Mouse (Mus musculus) CH12.LX (cell line): ENCODE measurements around the gene Agap3. TPM values are rescaled to one million over a fixed set of nuclear protein-coding genes. Genes with fewer than 3 reads are reported as not detected.

Experiments used
- DNase-seq: peaks from one replicate; pipeline ENCODE4 v3.0.0-alpha.2; 2013; ENCODE audit errors: extremely low read depth
- H3K27ac ChIP-seq: 2 replicates; pipeline ENCODE4 v1.5.1; 2012; ENCODE audit warnings: low read depth, mild to moderate bottlenecking, control low read depth, moderate library complexity; ENCODE audit not compliant: insufficient read depth
- H3K27me3 ChIP-seq: replicated peaks from 2 replicates; pipeline ENCODE3; 2012; ENCODE audit warnings: inconsistent platforms
- H3K36me3 ChIP-seq, 2 experiments: replicated peaks in 1 of 2; 2 replicates each; pipeline versions ENCODE3 to v1.6.1; 2012; ENCODE audit warnings: inconsistent platforms in 1 of 2, low read length in 1 of 2, mild to moderate bottlenecking in 1 of 2, mixed read lengths in 1 of 2, moderate library complexity in 1 of 2; ENCODE audit not compliant: control insufficient read depth in 1 of 2, insufficient read depth in 1 of 2
- H3K4me1 ChIP-seq, 2 experiments: 2 replicates each; pipeline ENCODE4 v1.6.1; 2012; ENCODE audit warnings: inconsistent platforms in 1 of 2, moderate library complexity in 1 of 2; ENCODE audit not compliant: insufficient read depth in 2 of 2, control insufficient read depth in 1 of 2
- H3K4me2 ChIP-seq: 2 replicates; pipeline ENCODE4 v1.6.1; 2012; ENCODE audit warnings: low read depth, mild to moderate bottlenecking, control low read depth; ENCODE audit not compliant: poor library complexity, insufficient read depth, severe bottlenecking
- H3K4me3 ChIP-seq, 3 experiments: fragments of 150-350 bp in 1 of 3; sonication (generic) in 1 of 3; replicated peaks in 1 of 3; 2 replicates each; pipeline versions ENCODE3 to v1.5.1; 2011 to 2012; ENCODE audit warnings: low read depth in 2 of 3, low read length in 2 of 3, mild to moderate bottlenecking in 2 of 3, moderate library complexity in 2 of 3, control low read depth in 1 of 3, improper control_type of control experiment in 1 of 3, inconsistent platforms in 1 of 3, mixed read lengths in 1 of 3; ENCODE audit not compliant: poor library complexity in 1 of 3
- H3K79me2 ChIP-seq: replicated peaks from 2 replicates; pipeline ENCODE4 v1.6.1; 2012; ENCODE audit warnings: mild to moderate bottlenecking, moderate library complexity; ENCODE audit not compliant: control insufficient read depth, poor library complexity, insufficient read depth, severe bottlenecking; ENCODE audit errors: extremely low read depth
- H3K9ac ChIP-seq: 2 replicates; pipeline ENCODE4 v1.6.1; 2012; ENCODE audit warnings: low read depth, mild to moderate bottlenecking, control low read depth, moderate library complexity; ENCODE audit not compliant: insufficient read depth
- H3K9me3 ChIP-seq: replicated peaks from 2 replicates; pipeline ENCODE3; 2012; ENCODE audit warnings: low read length, inconsistent platforms, mixed read lengths
- BHLHE40 ChIP-seq: IDR thresholded peaks from 2 replicates; pipeline ENCODE4 v1.6.1; 2011; ENCODE audit warnings: mild to moderate bottlenecking, low read depth, low read length, improper control_type of control experiment
- CHD2 ChIP-seq: IDR thresholded peaks from 2 replicates; pipeline ENCODE4 v1.6.1; 2011; ENCODE audit warnings: low read length, improper control_type of control experiment
- CTCF ChIP-seq, 2 experiments: IDR thresholded peaks in 1 of 2; conservative IDR thresholded peaks in 1 of 2; 2 replicates each; pipeline ENCODE4 v1.5.1; 2011 to 2012; ENCODE audit warnings: low read depth in 2 of 2, low read length in 2 of 2, improper control_type of control experiment in 1 of 2, inconsistent platforms in 1 of 2, mild to moderate bottlenecking in 1 of 2, moderate library complexity in 1 of 2
- ETS1 ChIP-seq: conservative IDR thresholded peaks from 2 replicates; pipeline ENCODE4 v1.6.1; 2012; ENCODE audit warnings: low read depth, mild to moderate bottlenecking, inconsistent platforms, low read length, improper control_type of control experiment, moderate library complexity
- GABPA ChIP-seq: IDR thresholded peaks from 2 replicates; pipeline ENCODE4 v1.6.1; 2012; ENCODE audit warnings: low read depth, low read length, improper control_type of control experiment, inconsistent platforms; ENCODE audit not compliant: insufficient replicate concordance
- IRF4 ChIP-seq: IDR thresholded peaks from 2 replicates; pipeline ENCODE4 v1.6.1; 2014; ENCODE audit warnings: low read depth, mild to moderate bottlenecking, inconsistent platforms, low read length, improper control_type of control experiment
- MXI1 ChIP-seq: IDR thresholded peaks from 2 replicates; pipeline ENCODE4 v1.6.1; 2011; ENCODE audit warnings: mild to moderate bottlenecking, low read depth, low read length, improper control_type of control experiment
- MYC ChIP-seq: IDR thresholded peaks from 2 replicates; pipeline ENCODE4 v1.6.1; 2011; ENCODE audit warnings: low read depth, mild to moderate bottlenecking, improper control_type of control experiment, low read length
- NELFE ChIP-seq: IDR thresholded peaks from 2 replicates; pipeline ENCODE4 v1.6.1; 2011; ENCODE audit warnings: low read depth, low read length, improper control_type of control experiment
- NRF1 ChIP-seq: IDR thresholded peaks from 2 replicates; pipeline ENCODE4 v1.6.1; 2014; ENCODE audit warnings: low read depth, mild to moderate bottlenecking, inconsistent platforms, low read length, improper control_type of control experiment, moderate library complexity
- PAX5 ChIP-seq: IDR thresholded peaks from 2 replicates; pipeline ENCODE4 v1.6.1; 2012; ENCODE audit warnings: low read length, inconsistent platforms, mixed read lengths
- POLR2AphosphoS2 ChIP-seq: IDR thresholded peaks from 2 replicates; pipeline ENCODE4 v1.6.1; 2011; ENCODE audit warnings: low read depth, low read length, improper control_type of control experiment
- RAD21 ChIP-seq: IDR thresholded peaks from 2 replicates; pipeline ENCODE4 v1.6.1; 2011; ENCODE audit warnings: low read depth, mild to moderate bottlenecking, low read length, improper control_type of control experiment, moderate library complexity
- RCOR1 ChIP-seq: conservative IDR thresholded peaks from 2 replicates; pipeline ENCODE4 v1.6.1; 2012; ENCODE audit warnings: low read depth, mild to moderate bottlenecking, inconsistent platforms, low read length, improper control_type of control experiment
- SMC3 ChIP-seq: IDR thresholded peaks from 2 replicates; pipeline ENCODE4 v1.6.1; 2011; ENCODE audit warnings: low read depth, low read length, improper control_type of control experiment
- TBP ChIP-seq: conservative IDR thresholded peaks from 2 replicates; pipeline ENCODE4 v1.6.1; 2011; ENCODE audit warnings: low read depth, low read length, improper control_type of control experiment
- TCF12 ChIP-seq: IDR thresholded peaks from 2 replicates; pipeline ENCODE4 v1.6.1; 2014; ENCODE audit warnings: low read depth, mild to moderate bottlenecking, inconsistent platforms, low read length, improper control_type of control experiment
- UBTF ChIP-seq: IDR thresholded peaks from 2 replicates; pipeline ENCODE4 v1.6.1; 2012; ENCODE audit warnings: low read depth, mild to moderate bottlenecking, inconsistent platforms, low read length, improper control_type of control experiment, moderate library complexity
- USF1 ChIP-seq: IDR thresholded peaks from 2 replicates; pipeline ENCODE4 v1.6.1; 2014; ENCODE audit warnings: low read depth, mild to moderate bottlenecking, inconsistent platforms, low read length, improper control_type of control experiment
- ZMIZ1 ChIP-seq: IDR thresholded peaks from 2 replicates; pipeline ENCODE4 v1.6.1; 2012; ENCODE audit warnings: low read depth, mild to moderate bottlenecking, inconsistent platforms, low read length, improper control_type of control experiment
- dilution Hi-C: fragments of 300-500 bp; cut with MboI; formaldehyde crosslinking; loops from 2 replicates; pipeline ENCODE4 v1.14.3; 2020; ENCODE audit warnings: low sequenced_read_pairs; ENCODE audit not compliant: extremely low pct_unique_long_range_greater_than_20kb, extremely low pct_ligation_motif_present
- in situ Hi-C: fragments of 300-500 bp; cut with MboI; formaldehyde crosslinking; loops from 3 replicates; pipeline ENCODE4 v1.14.3; 2019; ENCODE audit warnings: low sequenced_read_pairs, low pct_ligation_motif_present, low pct_unique_long_range_greater_than_20kb, mixed read lengths
- polyA plus RNA-seq: library from polyadenylated mRNA; unstranded; fragments of >175 nt; gene quantifications from 2 replicates; pipeline ENCODE4 v1.2.1, GENCODE M21; 2012; ENCODE audit warnings: low read depth; ENCODE audit not compliant: insufficient read length
- total RNA-seq, 2 experiments: library from RNA; depleted of rRNA; stranded (reverse); fragments of 300-350 nt in 1 of 2; fragments of >200 nt in 1 of 2; gene quantifications; 2 replicates each; pipeline ENCODE4 v1.2.3; 2012 to 2014

Agap3 gene
- total and polyA plus RNA-seq, 3 experiments: 15.4 to 43.5 (median 38.0) TPM

GRCm38 (mm10) chr5:24525360-24526189 is 73.6 kb downstream of the Agap3 start:
- H3K79me2 ChIP-seq: no peaks in the 10 kb centered on the region
- no peak overlapping the region for H3K9ac ChIP-seq
- TF ChIP-seq CTCF (conservative IDR thresholded peaks at IDR 0.05 in 1 of 2, IDR thresholded peaks at IDR 0.05 in 1 of 2; ENCODE audit: low read depth in 2 of 2, low read length in 2 of 2): no peak
- no peak for TF ChIP-seq BHLHE40
- TF ChIP-seq UBTF: no peak
- no peak for TF ChIP-seq RCOR1
- no peak for TF ChIP-seq NELFE
- no peak for TF ChIP-seq USF1
- no peak for TF ChIP-seq ETS1
- TF ChIP-seq NRF1: no peak
- TF ChIP-seq RAD21: no peak
- no peak for TF ChIP-seq MYC
- no peak for TF ChIP-seq MXI1
- TF ChIP-seq TBP: no peak
- no peak for TF ChIP-seq ZMIZ1
- no peak for TF ChIP-seq CHD2
- TF ChIP-seq PAX5: no peak
- no peak for TF ChIP-seq IRF4
- TF ChIP-seq, all 38 proteins: peak for 0
- Histone ChIP-seq H3K36me3 (no peaks in the 10 kb centered on the region), H3K4me1 (no peaks in the 10 kb centered on the region), H3K9me3 (peaks cover 4% of the 10 kb centered on the region), H3K27me3 (peaks cover 38% of the 10 kb centered on the region), H3K4me2 (no peak overlapping the region), H3K4me3 (no peak overlapping the region), H3K27ac (no peak overlapping the region)
- in situ Hi-C loops (no loop called here), dilution Hi-C loops (no loop called here)
- no peak for DNase-seq

- Histone ChIP-seq H3K36me3 (no peaks in the 10 kb centered on the region), H3K27ac (no peak overlapping the region), H3K4me3 (no peak overlapping the region), H3K79me2 (no peaks in the 10 kb centered on the region), H3K9ac (no peak overlapping the region), H3K27me3 (peaks cover 44% of the 10 kb centered on the region), H3K4me1 (no peaks in the 10 kb centered on the region), H3K9me3 (peaks cover 4% of the 10 kb centered on the region), H3K4me2 (no peak overlapping the region)
- in situ Hi-C loops: no loop called here
- dilution Hi-C loops: no loop called here
- no peak for DNase-seq
- TF ChIP-seq TCF12 (no peak), CTCF (conservative IDR thresholded peaks at IDR 0.05 in 1 of 2, IDR thresholded peaks at IDR 0.05 in 1 of 2; ENCODE audit: low read depth in 2 of 2, low read length in 2 of 2) (no peak), UBTF (no peak), GABPA (no peak), TBP (no peak), ETS1 (no peak), BHLHE40 (no peak), POLR2AphosphoS2 (no peak), SMC3 (no peak), PAX5 (no peak)
Observed at GRCm38 (mm10) chr5:24526190-24526888, 74.4 kb downstream of the Agap3 start.
